Mouse (Mus musculus): ENCODE data around the gene Prm2. TPM values are rescaled to one million over a fixed set of nuclear protein-coding genes. Genes with fewer than 3 reads are reported as not detected.

Gene Prm2
- polyA plus RNA-seq, 1 experiment from 2014 or later, result not detected

Other genes with a start within 250 kb of the Prm2 start
- gene Socs1, start 10.6 kb downstream of the Prm2 start, polyA plus RNA-seq (2014; fragmentation: Nextera tagmentation; extraction: Ambion mirVana), result 3.5 and 3.6 TPM in 2 replicates
- not detected in 2 replicates for gene Tnp2, start 7.5 kb downstream of the Prm2 start, polyA plus RNA-seq (2014; fragmentation: Nextera tagmentation; extraction: Ambion mirVana)
- gene Prm3, start 5.2 kb downstream of the Prm2 start, polyA plus RNA-seq (2014; fragmentation: Nextera tagmentation; extraction: Ambion mirVana), result not detected in 2 replicates
- not detected in 2 replicates for gene Prm1, start 9.7 kb upstream of the Prm2 start, polyA plus RNA-seq (2014; fragmentation: Nextera tagmentation; extraction: Ambion mirVana)
- gene Gm11172, start 16.8 kb upstream of the Prm2 start, polyA plus RNA-seq (2014; fragmentation: Nextera tagmentation; extraction: Ambion mirVana), result not detected in 2 replicates
- gene Rmi2, start 38.9 kb upstream of the Prm2 start, polyA plus RNA-seq (2014; fragmentation: Nextera tagmentation; extraction: Ambion mirVana), result 1.8 and 2.6 TPM in 2 replicates